Mouse (Mus musculus): ENCODE measurements around the gene Rnf215.

Gene Rnf215

DNA sequence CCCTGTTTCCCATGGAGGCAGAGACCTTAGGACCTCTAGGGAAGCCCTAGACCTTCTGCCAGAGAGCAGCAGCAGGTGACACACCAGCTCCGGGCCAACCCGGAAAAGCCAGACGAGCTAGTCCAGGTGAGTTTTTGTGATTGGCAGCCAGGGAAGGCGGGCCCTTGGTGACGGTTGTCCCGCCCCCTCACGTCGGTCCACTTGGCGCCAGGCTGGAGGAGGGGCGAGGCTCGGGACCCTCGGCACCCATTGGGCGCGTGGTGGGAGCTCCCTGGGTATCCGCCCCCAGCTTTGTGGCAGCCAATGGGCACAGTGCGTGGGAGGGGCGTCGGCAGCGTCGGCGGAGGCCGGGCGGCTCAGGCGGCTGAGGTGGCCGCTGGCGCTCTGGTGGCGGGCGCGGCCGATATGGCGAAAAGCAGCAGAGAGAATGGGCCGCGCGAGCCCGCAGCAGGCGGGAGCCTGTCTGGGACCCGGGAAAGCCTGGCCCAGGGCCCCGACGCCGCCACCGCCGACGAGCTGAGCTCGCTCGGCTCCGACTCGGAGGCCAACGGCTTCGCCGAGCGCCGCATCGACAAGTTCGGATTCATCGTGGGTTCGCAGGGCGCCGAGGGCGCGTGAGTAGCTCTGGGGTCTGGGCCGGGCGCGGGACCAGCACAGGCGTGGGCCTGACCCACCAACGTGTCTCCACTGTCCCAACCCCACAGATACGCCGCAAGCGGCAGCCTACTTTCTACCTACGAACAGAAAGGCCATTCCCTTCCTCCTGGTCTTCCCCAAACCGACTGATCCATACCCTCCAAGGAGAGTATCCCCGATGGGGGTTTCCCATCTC lies 51.7 kb downstream of the Rnf215 start, which contains the start of gene Tbc1d10a:
Gene Tbc1d10a, plus strand, starts transcription at position 304 of the 832 bp plus-strand sequence.
- in situ Hi-C loops (cut with MboI; ENCODE audit: low sequenced_read_pairs), result no loop called here

- in situ Hi-C loops (cut with MboI; ENCODE audit: low sequenced_read_pairs), result no loop called here
Observed at GRCm38 (mm10) chr11:4187318-4187700, 52.3 kb downstream of the Rnf215 start.

- in situ Hi-C loops (cut with MboI; ENCODE audit: low sequenced_read_pairs), result no loop called here
Observed at GRCm38 (mm10) chr11:4189182-4189581, 54.2 kb downstream of the Rnf215 start.

- in situ Hi-C loops (cut with MboI; ENCODE audit: low sequenced_read_pairs), result no loop called here
Observed at GRCm38 (mm10) chr11:4190677-4191076, 55.7 kb downstream of the Rnf215 start.
